Mouse (Mus musculus): Measurements from ENCODE around the gene Slc6a5. TPM values are rescaled to one million over a fixed set of nuclear protein-coding genes. Genes with fewer than 3 reads are reported as not detected.

Slc6a5 gene
- polyA plus RNA-seq, 1 experiment: not detected

GRCm38 (mm10) chr7:49936821-49937220, 26.9 kb downstream of the Slc6a5 start:
- no peak overlapping the region for H3K4me3 ChIP-seq (ENCODE audit: insufficient read depth, low read length)
- no peak for TF ChIP-seq POLR2A (IDR thresholded peaks at IDR 0.05; ENCODE audit: borderline replicate concordance, low read depth, low read length)
- TF ChIP-seq CTCF (IDR thresholded peaks at IDR 0.05; ENCODE audit: low read depth, low read length): no peak
- no peaks in the 10 kb centered on the region for H3K4me1 ChIP-seq (ENCODE audit: control insufficient read depth, insufficient read depth, low read length)
- H3K27ac ChIP-seq (ENCODE audit: insufficient read depth, low read depth, low read length): no peak overlapping the region

- Histone ChIP-seq H3K27ac (ENCODE audit: insufficient read depth, low read depth, low read length) (no peak overlapping the region), H3K4me1 (ENCODE audit: control insufficient read depth, insufficient read depth, low read length) (no peaks in the 10 kb centered on the region), H3K4me3 (ENCODE audit: insufficient read depth, low read length) (no peak overlapping the region)
- no peak for TF ChIP-seq CTCF (IDR thresholded peaks at IDR 0.05; ENCODE audit: low read depth, low read length)
- no peak for TF ChIP-seq POLR2A (IDR thresholded peaks at IDR 0.05; ENCODE audit: borderline replicate concordance, low read depth, low read length)
Measured at GRCm38 (mm10) chr7:49942023-49942422, 32.1 kb downstream of the Slc6a5 start.

- H3K4me3 ChIP-seq (ENCODE audit: insufficient read depth, low read length): no peak overlapping the region
- H3K4me1 ChIP-seq (ENCODE audit: control insufficient read depth, insufficient read depth, low read length): no peaks in the 10 kb centered on the region
- H3K27ac ChIP-seq (ENCODE audit: insufficient read depth, low read depth, low read length): no peak overlapping the region
- no peak for TF ChIP-seq CTCF (IDR thresholded peaks at IDR 0.05; ENCODE audit: low read depth, low read length)
- TF ChIP-seq POLR2A (IDR thresholded peaks at IDR 0.05; ENCODE audit: borderline replicate concordance, low read depth, low read length): no peak
Measured at GRCm38 (mm10) chr7:49942490-49942889, 32.5 kb downstream of the Slc6a5 start.

DNA sequence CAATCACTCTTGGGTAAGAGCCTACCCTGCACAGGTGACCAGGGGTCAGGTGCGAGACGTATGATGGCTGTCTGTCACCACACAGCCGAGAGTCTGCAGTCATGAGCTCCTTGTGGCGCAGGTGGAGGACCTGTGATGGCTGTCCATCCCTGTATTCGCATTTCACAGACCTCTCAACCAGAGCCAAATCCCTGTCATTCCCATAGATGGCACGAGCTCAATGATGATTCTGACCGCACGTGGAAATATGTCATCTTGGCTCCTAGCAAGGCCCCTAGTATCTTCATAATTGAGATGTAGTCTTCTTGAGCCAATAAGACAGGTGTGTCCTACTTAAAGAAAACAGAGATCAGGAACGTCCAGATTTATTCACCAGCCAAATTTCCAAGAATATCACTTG, 36.7 kb downstream of the Slc6a5 start:
- no peak for TF ChIP-seq POLR2A (IDR thresholded peaks at IDR 0.05; ENCODE audit: borderline replicate concordance, low read depth, low read length)
- no peak for TF ChIP-seq CTCF (IDR thresholded peaks at IDR 0.05; ENCODE audit: low read depth, low read length)
- H3K27ac ChIP-seq (ENCODE audit: insufficient read depth, low read depth, low read length): no peak overlapping the region
- no peaks in the 10 kb centered on the region for H3K4me1 ChIP-seq (ENCODE audit: control insufficient read depth, insufficient read depth, low read length)
- no peak overlapping the region for H3K4me3 ChIP-seq (ENCODE audit: insufficient read depth, low read length)

GRCm38 (mm10) chr7:49953546-49954181, 43.7 kb downstream of the Slc6a5 start:
- Histone ChIP-seq H3K4me3 (ENCODE audit: insufficient read depth, low read length) (no peak overlapping the region), H3K27ac (ENCODE audit: insufficient read depth, low read depth, low read length) (no peak overlapping the region), H3K4me1 (ENCODE audit: control insufficient read depth, insufficient read depth, low read length) (no peaks in the 10 kb centered on the region)
- TF ChIP-seq POLR2A (IDR thresholded peaks at IDR 0.05; ENCODE audit: borderline replicate concordance, low read depth, low read length) (no peak), CTCF (IDR thresholded peaks at IDR 0.05; ENCODE audit: low read depth, low read length) (no peak)

GRCm38 (mm10) chr7:49954834-49955233, 44.9 kb downstream of the Slc6a5 start:
- no peak for TF ChIP-seq POLR2A (IDR thresholded peaks at IDR 0.05; ENCODE audit: borderline replicate concordance, low read depth, low read length)
- TF ChIP-seq CTCF (IDR thresholded peaks at IDR 0.05; ENCODE audit: low read depth, low read length): no peak
- no peak overlapping the region for H3K4me3 ChIP-seq (ENCODE audit: insufficient read depth, low read length)
- H3K4me1 ChIP-seq (ENCODE audit: control insufficient read depth, insufficient read depth, low read length): no peaks in the 10 kb centered on the region
- no peak overlapping the region for H3K27ac ChIP-seq (ENCODE audit: insufficient read depth, low read depth, low read length)

DNA sequence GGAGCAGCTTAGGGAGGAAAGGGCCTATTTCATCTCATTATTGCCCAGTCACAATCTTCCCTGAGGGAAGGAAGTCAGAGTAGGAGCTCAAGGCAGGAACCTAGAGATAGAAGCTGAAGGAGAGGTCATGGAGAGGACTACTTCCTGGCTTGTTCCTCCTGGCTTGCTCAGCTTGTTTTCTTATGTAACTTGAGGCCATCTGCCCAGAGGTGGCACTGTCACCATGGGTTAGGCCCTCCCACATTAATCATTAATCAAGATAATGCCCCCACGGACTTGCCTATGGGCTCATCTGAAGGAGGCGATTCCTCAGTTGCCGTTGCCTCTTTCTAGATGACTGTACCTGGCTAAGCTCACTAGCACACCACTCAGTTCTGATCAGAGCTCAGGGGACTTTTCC, 47.2 kb downstream of the Slc6a5 start:
- Histone ChIP-seq H3K4me1 (ENCODE audit: control insufficient read depth, insufficient read depth, low read length) (no peaks in the 10 kb centered on the region), H3K4me3 (ENCODE audit: insufficient read depth, low read length) (no peak overlapping the region), H3K27ac (ENCODE audit: insufficient read depth, low read depth, low read length) (no peak overlapping the region)
- TF ChIP-seq CTCF (IDR thresholded peaks at IDR 0.05; ENCODE audit: low read depth, low read length) (no peak), POLR2A (IDR thresholded peaks at IDR 0.05; ENCODE audit: borderline replicate concordance, low read depth, low read length) (no peak)

GRCm38 (mm10) chr7:49963764-49964163, 53.8 kb downstream of the Slc6a5 start:
- no peak for TF ChIP-seq POLR2A (IDR thresholded peaks at IDR 0.05; ENCODE audit: borderline replicate concordance, low read depth, low read length)
- no peak for TF ChIP-seq CTCF (IDR thresholded peaks at IDR 0.05; ENCODE audit: low read depth, low read length)
- no peaks in the 10 kb centered on the region for H3K4me1 ChIP-seq (ENCODE audit: control insufficient read depth, insufficient read depth, low read length)
- no peak overlapping the region for H3K27ac ChIP-seq (ENCODE audit: insufficient read depth, low read depth, low read length)
- no peak overlapping the region for H3K4me3 ChIP-seq (ENCODE audit: insufficient read depth, low read length)

- Histone ChIP-seq H3K4me3 (ENCODE audit: insufficient read depth, low read length) (no peak overlapping the region), H3K4me1 (ENCODE audit: control insufficient read depth, insufficient read depth, low read length) (no peaks in the 10 kb centered on the region), H3K27ac (ENCODE audit: insufficient read depth, low read depth, low read length) (no peak overlapping the region)
- no peak for TF ChIP-seq CTCF (IDR thresholded peaks at IDR 0.05; ENCODE audit: low read depth, low read length)
- no peak for TF ChIP-seq POLR2A (IDR thresholded peaks at IDR 0.05; ENCODE audit: borderline replicate concordance, low read depth, low read length)
Measured at GRCm38 (mm10) chr7:49969516-49969915, 59.6 kb downstream of the Slc6a5 start.

GRCm38 (mm10) chr7:49974841-49975440, 65.0 kb downstream of the Slc6a5 start, which contains the start of gene Nell1:
TSS of gene Nell1 (plus strand) at chr7:49974864.
- no peak for TF ChIP-seq POLR2A (IDR thresholded peaks at IDR 0.05; ENCODE audit: borderline replicate concordance, low read depth, low read length)
- no peak for TF ChIP-seq CTCF (IDR thresholded peaks at IDR 0.05; ENCODE audit: low read depth, low read length)
- no peak within 1 kb of the TSS for H3K4me3 ChIP-seq (ENCODE audit: insufficient read depth, low read length)
- no peaks in the 10 kb centered on the region for H3K4me1 ChIP-seq (ENCODE audit: control insufficient read depth, insufficient read depth, low read length)
- no peak within 1 kb of the TSS for H3K27ac ChIP-seq (ENCODE audit: insufficient read depth, low read depth, low read length)

All from bone marrow macrophage, adult 2 months (primary cell).